Mouse (Mus musculus): ENCODE data around the gene Krt1. TPM values are rescaled to one million over a fixed set of nuclear protein-coding genes. Genes with fewer than 3 reads are reported as not detected.

The Krt1 gene
- polyA plus RNA-seq, 1 experiment from 2014 or later = 0.74 TPM

DNA sequence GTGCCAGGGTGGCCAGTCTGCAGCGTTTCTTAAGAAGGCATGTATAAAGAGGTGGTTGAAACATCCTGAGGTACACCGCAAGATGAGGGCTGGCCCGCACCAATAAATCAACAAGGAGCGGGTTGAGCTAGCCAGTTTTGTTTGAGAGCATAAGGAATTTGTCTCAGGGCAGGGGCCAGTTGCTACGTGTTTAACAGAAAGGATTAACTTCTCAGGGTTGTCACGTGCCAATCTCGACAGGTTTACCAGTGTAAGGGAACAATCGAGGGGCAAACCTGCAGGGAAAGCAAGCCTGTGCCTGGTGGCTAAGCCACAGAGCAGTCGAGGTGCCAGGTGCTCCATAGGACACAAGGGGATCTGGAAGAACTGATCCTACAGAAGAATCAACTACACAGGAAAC, 7.4 kb downstream of the Krt1 start:
- Histone ChIP-seq H3K36me3 (ENCODE audit: control insufficient read depth, insufficient read depth, low read length) (no peaks in the 10 kb centered on the region), H3K27me3 (ENCODE audit: control insufficient read depth, insufficient read depth, low read length) (peaks cover 10% of the 10 kb centered on the region; the same call in 1 of the 2 replicates), H3K9me3 (ENCODE audit: control insufficient read depth, low read length) (no peaks in the 10 kb centered on the region), H3K27ac (ENCODE audit: low read depth, low read length) (no peak overlapping the region), H3K4me3 (ENCODE audit: low read depth, low read length) (no peak overlapping the region), H3K4me1 (ENCODE audit: control insufficient read depth, insufficient read depth, low read length) (no peaks in the 10 kb centered on the region), H3K4me2 (ENCODE audit: low read depth) (no peak overlapping the region), H3K9ac (ENCODE audit: low read length) (no peak overlapping the region)
- ATAC-seq (ENCODE audit: insufficient read depth, low FRiP score, low TSS enrichment) (no peak), DNase-seq (ENCODE audit: low spot score) (no peak)
- 73% methylated on average over 9 of the region's 9 CpGs for WGBS

- Histone ChIP-seq H3K9ac (ENCODE audit: low read length) (no peak overlapping the region), H3K4me2 (ENCODE audit: low read depth) (no peak overlapping the region), H3K27me3 (ENCODE audit: control insufficient read depth, insufficient read depth, low read length) (no peaks in the 10 kb centered on the region), H3K27ac (ENCODE audit: low read depth, low read length) (no peak overlapping the region), H3K4me1 (ENCODE audit: control insufficient read depth, insufficient read depth, low read length) (no peaks in the 10 kb centered on the region), H3K9me3 (ENCODE audit: control insufficient read depth, low read length) (no peaks in the 10 kb centered on the region), H3K4me3 (ENCODE audit: low read depth, low read length) (no peak overlapping the region), H3K36me3 (ENCODE audit: control insufficient read depth, insufficient read depth, low read length) (no peaks in the 10 kb centered on the region)
- ATAC-seq (ENCODE audit: insufficient read depth, low FRiP score, low TSS enrichment) = no peak
- WGBS = 73% methylated on average over 5 of the region's 5 CpGs
- no peak for DNase-seq (ENCODE audit: low spot score)
Observed at GRCm38 (mm10) chr15:101834784-101835328, 15.7 kb downstream of the Krt1 start.

GRCm38 (mm10) chr15:101833131-101833530, 17.5 kb downstream of the Krt1 start:
- no peak overlapping the region for H3K9ac ChIP-seq (ENCODE audit: low read length)
- H3K36me3 ChIP-seq (ENCODE audit: control insufficient read depth, insufficient read depth, low read length) = no peaks in the 10 kb centered on the region
- H3K4me2 ChIP-seq (ENCODE audit: low read depth) = no peak overlapping the region
- no peaks in the 10 kb centered on the region for H3K27me3 ChIP-seq (ENCODE audit: control insufficient read depth, insufficient read depth, low read length)
- DNase-seq (ENCODE audit: low spot score) = no peak
- ATAC-seq (ENCODE audit: insufficient read depth, low FRiP score, low TSS enrichment) = no peak
- no peaks in the 10 kb centered on the region for H3K4me1 ChIP-seq (ENCODE audit: control insufficient read depth, insufficient read depth, low read length)
- WGBS = 47% methylated on average over 6 of the region's 6 CpGs
- H3K4me3 ChIP-seq (ENCODE audit: low read depth, low read length) = no peak overlapping the region
- H3K9me3 ChIP-seq (ENCODE audit: control insufficient read depth, low read length) = no peaks in the 10 kb centered on the region
- H3K27ac ChIP-seq (ENCODE audit: low read depth, low read length) = no peak overlapping the region

DNA sequence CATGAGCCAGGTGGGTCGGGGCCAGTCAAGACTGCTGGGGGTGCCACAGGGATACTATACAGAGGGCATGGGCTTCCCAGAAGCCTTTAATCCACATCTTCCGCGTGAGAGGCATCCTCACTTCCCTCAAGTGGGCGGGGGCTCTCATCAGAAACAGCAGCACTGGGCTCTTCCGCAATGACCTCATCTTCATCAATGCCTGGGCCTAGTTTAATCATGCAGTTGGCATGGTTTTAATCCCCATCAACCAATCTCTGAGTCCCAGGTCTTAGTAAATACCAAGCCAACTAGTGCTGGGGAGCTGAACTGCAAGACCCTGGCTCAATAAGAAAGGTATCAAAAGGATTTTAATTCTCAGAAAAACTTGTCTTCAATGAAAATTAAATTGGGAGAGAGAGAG, 21.2 kb downstream of the Krt1 start:
- DNase-seq (ENCODE audit: low spot score) = no peak
- ATAC-seq (ENCODE audit: insufficient read depth, low FRiP score, low TSS enrichment) = no peak
- no peaks in the 10 kb centered on the region for H3K36me3 ChIP-seq (ENCODE audit: control insufficient read depth, insufficient read depth, low read length)
- H3K9ac ChIP-seq (ENCODE audit: low read length) = no peak overlapping the region
- WGBS = 77% methylated on average over 5 of the region's 5 CpGs
- H3K4me1 ChIP-seq (ENCODE audit: control insufficient read depth, insufficient read depth, low read length) = no peaks in the 10 kb centered on the region
- no peak overlapping the region for H3K27ac ChIP-seq (ENCODE audit: low read depth, low read length)
- no peaks in the 10 kb centered on the region for H3K27me3 ChIP-seq (ENCODE audit: control insufficient read depth, insufficient read depth, low read length)
- H3K4me3 ChIP-seq (ENCODE audit: low read depth, low read length) = no peak overlapping the region
- no peaks in the 10 kb centered on the region for H3K9me3 ChIP-seq (ENCODE audit: control insufficient read depth, low read length)
- H3K4me2 ChIP-seq (ENCODE audit: low read depth) = no peak overlapping the region

- H3K4me2 ChIP-seq (ENCODE audit: low read depth) = no peak overlapping the region
- no peak overlapping the region for H3K27ac ChIP-seq (ENCODE audit: low read depth, low read length)
- no peaks in the 10 kb centered on the region for H3K27me3 ChIP-seq (ENCODE audit: control insufficient read depth, insufficient read depth, low read length)
- H3K36me3 ChIP-seq (ENCODE audit: control insufficient read depth, insufficient read depth, low read length) = no peaks in the 10 kb centered on the region
- no peaks in the 10 kb centered on the region for H3K4me1 ChIP-seq (ENCODE audit: control insufficient read depth, insufficient read depth, low read length)
- H3K9ac ChIP-seq (ENCODE audit: low read length) = no peak overlapping the region
- 46% methylated on average over 3 of the region's 3 CpGs for WGBS
- DNase-seq (ENCODE audit: low spot score) = no peak
- no peak for ATAC-seq (ENCODE audit: insufficient read depth, low FRiP score, low TSS enrichment)
- no peaks in the 10 kb centered on the region for H3K9me3 ChIP-seq (ENCODE audit: control insufficient read depth, low read length)
- no peak overlapping the region for H3K4me3 ChIP-seq (ENCODE audit: low read depth, low read length)
Observed at GRCm38 (mm10) chr15:101821786-101822185, 28.8 kb downstream of the Krt1 start.

GRCm38 (mm10) chr15:101817875-101818274, 32.7 kb downstream of the Krt1 start, which contains the start of gene Krt2:
Gene Krt2 (minus strand): TSS chr15:101818169.
- no peak within 1 kb of the TSS for H3K4me2 ChIP-seq (ENCODE audit: low read depth)
- no peak within 1 kb of the TSS for H3K4me3 ChIP-seq (ENCODE audit: low read depth, low read length)
- no peak within 1 kb of the TSS for H3K27ac ChIP-seq (ENCODE audit: low read depth, low read length)
- no peaks in the 10 kb centered on the region for H3K9me3 ChIP-seq (ENCODE audit: control insufficient read depth, low read length)
- no peak for DNase-seq (ENCODE audit: low spot score)
- no peak for ATAC-seq (ENCODE audit: insufficient read depth, low FRiP score, low TSS enrichment)
- H3K36me3 ChIP-seq (ENCODE audit: control insufficient read depth, insufficient read depth, low read length) = no peaks in the 10 kb centered on the region
- H3K4me1 ChIP-seq (ENCODE audit: control insufficient read depth, insufficient read depth, low read length) = no peaks in the 10 kb centered on the region
- H3K27me3 ChIP-seq (ENCODE audit: control insufficient read depth, insufficient read depth, low read length) = no peaks in the 10 kb centered on the region
- no peak within 1 kb of the TSS for H3K9ac ChIP-seq (ENCODE audit: low read length)
- 88% methylated on average over 16 of the region's 16 CpGs for WGBS

DNA sequence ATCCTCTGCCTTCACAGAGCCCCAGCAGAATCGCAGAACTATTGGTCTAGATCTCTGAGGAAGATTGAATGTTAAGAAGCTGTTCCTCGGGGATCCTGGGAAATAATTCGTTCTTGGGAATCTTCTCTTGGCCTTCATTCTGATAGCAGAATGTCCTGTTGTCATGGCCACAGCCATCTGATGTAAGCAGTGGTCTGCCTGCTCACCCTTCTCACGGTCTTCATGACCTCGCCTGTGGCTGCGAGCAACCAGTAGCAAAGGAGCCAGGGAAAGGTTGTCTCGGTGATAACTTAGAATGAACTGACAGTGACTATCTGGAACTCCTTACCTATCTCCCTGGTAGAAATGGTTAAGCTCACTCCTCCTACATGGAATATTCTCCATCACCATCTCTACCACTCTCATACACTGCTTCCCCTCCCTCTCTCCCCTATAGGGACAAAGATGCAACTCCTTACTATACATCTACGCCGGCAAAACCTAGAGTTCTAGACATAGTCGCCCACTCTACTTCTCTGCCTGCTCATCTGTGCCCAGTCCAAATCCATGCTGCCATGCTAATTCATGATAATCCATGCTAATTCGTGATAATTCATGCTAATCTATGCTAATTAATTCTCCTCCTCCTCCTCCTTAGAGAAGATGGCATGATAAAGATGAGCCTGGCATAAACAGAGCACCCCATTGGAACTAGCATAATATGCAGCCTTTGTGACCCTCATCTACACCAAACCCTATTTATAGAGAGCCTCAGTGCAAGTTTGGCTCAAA, 47.4 kb downstream of the Krt1 start:
- H3K4me3 ChIP-seq (ENCODE audit: low read depth, low read length) = no peak overlapping the region
- H3K36me3 ChIP-seq (ENCODE audit: control insufficient read depth, insufficient read depth, low read length) = no peaks in the 10 kb centered on the region
- WGBS = 79% methylated on average over 11 of the region's 11 CpGs
- no peaks in the 10 kb centered on the region for H3K9me3 ChIP-seq (ENCODE audit: control insufficient read depth, low read length)
- no peak for DNase-seq (ENCODE audit: low spot score)
- no peak overlapping the region for H3K9ac ChIP-seq (ENCODE audit: low read length)
- ATAC-seq (ENCODE audit: insufficient read depth, low FRiP score, low TSS enrichment) = 0 out of 2 replicates have a peak, but pooled peaks have one; percentile 38
- H3K4me1 ChIP-seq (ENCODE audit: control insufficient read depth, insufficient read depth, low read length) = no peaks in the 10 kb centered on the region
- no peak overlapping the region for H3K4me2 ChIP-seq (ENCODE audit: low read depth)
- H3K27me3 ChIP-seq (ENCODE audit: control insufficient read depth, insufficient read depth, low read length) = no peaks in the 10 kb centered on the region
- no peak overlapping the region for H3K27ac ChIP-seq (ENCODE audit: low read depth, low read length)

DNA sequence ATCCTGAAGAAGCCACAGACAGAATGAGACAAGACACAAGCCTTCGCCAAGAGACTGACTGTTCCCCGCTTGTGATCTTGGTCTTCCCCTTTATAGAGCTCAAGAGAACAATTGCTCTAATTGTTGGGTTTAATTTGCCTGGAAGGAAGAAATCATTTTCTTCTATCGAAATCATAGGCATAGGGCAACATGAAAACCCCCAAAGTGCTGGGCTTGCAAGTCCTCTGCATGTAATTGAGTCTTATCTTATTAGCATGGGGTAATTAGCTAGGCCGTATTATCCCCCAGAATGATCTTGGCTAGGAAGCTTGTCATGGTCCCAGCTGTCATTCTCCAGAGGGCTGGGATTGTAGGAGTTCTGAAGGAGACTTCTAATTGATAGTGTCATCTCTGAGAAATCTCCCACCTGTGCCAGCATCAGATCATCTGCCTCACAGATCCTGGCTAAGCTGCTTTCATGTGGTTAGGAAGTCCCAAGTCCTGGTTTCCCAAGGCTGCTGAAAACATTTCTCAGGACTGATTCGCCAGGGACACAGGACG, 48.2 kb downstream of the Krt1 start, which contains the start of gene Krt73:
Gene Krt73 (minus strand): TSS at position 51 of the 540 bp plus-strand sequence.
- H3K9me3 ChIP-seq (ENCODE audit: control insufficient read depth, low read length) = no peaks in the 10 kb centered on the region
- H3K27ac ChIP-seq (ENCODE audit: low read depth, low read length) = no peak within 1 kb of the TSS
- DNase-seq (ENCODE audit: low spot score) (no peak), ATAC-seq (ENCODE audit: insufficient read depth, low FRiP score, low TSS enrichment) (no peak)
- H3K4me3 ChIP-seq (ENCODE audit: low read depth, low read length) = no peak within 1 kb of the TSS
- H3K9ac ChIP-seq (ENCODE audit: low read length) = no peak within 1 kb of the TSS
- H3K4me1 ChIP-seq (ENCODE audit: control insufficient read depth, insufficient read depth, low read length) = no peaks in the 10 kb centered on the region
- H3K36me3 ChIP-seq (ENCODE audit: control insufficient read depth, insufficient read depth, low read length) = no peaks in the 10 kb centered on the region
- H3K4me2 ChIP-seq (ENCODE audit: low read depth) = no peak within 1 kb of the TSS
- 81% methylated on average over 6 of the region's 6 CpGs for WGBS
- no peaks in the 10 kb centered on the region for H3K27me3 ChIP-seq (ENCODE audit: control insufficient read depth, insufficient read depth, low read length)
